Mouse (Mus musculus) lung, adult 2 months (tissue): ENCODE data around the gene Vpreb1. TPM values are rescaled to one million over a fixed set of nuclear protein-coding genes. Genes with fewer than 3 reads are reported as not detected.

Experiments used
- DNase-seq: peaks from one replicate; pipeline ENCODE4 v3.0.0; 2022
- H3K4me1 ChIP-seq: fragments of 200-500 bp; 2 replicates; pipeline ENCODE4 v1.6.1; 2011; ENCODE audit warnings: low read length; ENCODE audit not compliant: control insufficient read depth, insufficient read depth
- H3K4me3 ChIP-seq: fragments of 200-500 bp; replicated peaks from 2 replicates; pipeline ENCODE3; 2011; ENCODE audit warnings: low read depth, mild to moderate bottlenecking, control low read depth, low read length; ENCODE audit errors: extremely low read depth
- CTCF ChIP-seq: fragments of 200-500 bp; IDR thresholded peaks from 2 replicates; pipeline ENCODE4 v1.5.1; 2011; ENCODE audit warnings: mild to moderate bottlenecking, low read length, control low read depth; ENCODE audit not compliant: insufficient read depth
- POLR2A ChIP-seq: fragments of 200-500 bp; IDR thresholded peaks from 2 replicates; pipeline ENCODE4 v1.6.1; 2011; ENCODE audit warnings: low read depth, mild to moderate bottlenecking, control low read depth, low read length, borderline replicate concordance; ENCODE audit errors: extremely low read depth
- WGBS: fragments of 180-500 bp; shearing (Covaris S2); methylation state at CpG from one replicate; pipeline ENCODE4 v1.1.7; 2018; 5-methylcytosine and 5-hydroxymethylcytosine counted together
- polyA plus RNA-seq: library from polyadenylated mRNA; depleted of rRNA; stranded (reverse); fragments of >200 nt; gene quantifications from 2 replicates; pipeline ENCODE4 v1.2.3, GENCODE M21; 2012; rRNA removed

Vpreb1 gene
- polyA plus RNA-seq, 1 experiment: 7.2 TPM

DNA sequence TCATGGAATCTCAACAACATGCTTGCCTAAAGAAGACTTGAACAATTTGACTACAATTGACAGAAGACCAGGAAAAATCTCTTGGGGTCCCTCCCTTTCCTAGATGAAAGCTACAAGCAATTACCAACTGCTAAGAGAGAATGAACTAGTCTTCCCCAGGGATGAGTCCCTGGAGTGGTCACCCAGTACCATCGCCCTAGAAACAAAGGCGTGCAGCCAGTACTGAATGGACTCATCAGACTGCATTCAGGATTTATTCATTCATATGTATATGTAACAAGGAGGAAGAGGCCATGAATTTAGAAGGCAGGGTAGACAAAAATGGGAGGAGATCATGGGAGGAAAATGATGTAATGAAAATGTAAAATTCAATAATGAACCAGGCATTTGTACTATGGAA is 44.4 kb downstream of the Vpreb1 start:
- Histone ChIP-seq H3K4me3 (no peak overlapping the region), H3K4me1 (peaks cover 5% of the 10 kb centered on the region)
- DNase-seq: no peak
- TF ChIP-seq CTCF (no peak), POLR2A (no peak)
- 91% methylated on average over 2 of the region's 2 CpGs for whole genome bisulfite sequencing

DNA sequence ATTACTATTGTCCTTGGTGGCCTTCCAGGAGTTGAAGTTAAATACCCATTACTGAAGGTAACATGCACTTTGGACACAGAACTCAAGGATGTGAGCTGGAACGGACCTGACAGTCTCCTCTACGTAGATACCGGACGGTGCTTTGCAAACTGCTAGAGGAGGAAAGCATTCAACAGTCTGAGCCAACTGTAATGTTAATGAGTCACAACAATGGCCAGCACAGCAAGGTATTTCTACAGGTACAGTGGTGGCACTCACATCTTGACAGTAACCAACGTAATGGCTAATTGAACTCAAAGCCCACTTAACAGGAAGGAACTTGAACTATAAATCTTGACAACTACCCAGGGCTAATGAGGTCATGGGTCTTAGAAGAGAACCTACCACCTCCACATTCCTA is 45.2 kb downstream of the Vpreb1 start:
- TF ChIP-seq CTCF (no peak), POLR2A (no peak)
- DNase-seq: no peak
- H3K4me3 ChIP-seq: no peak overlapping the region
- peaks cover 5% of the 10 kb centered on the region for H3K4me1 ChIP-seq
- WGBS: 57% methylated on average over 5 of the region's 5 CpGs

Other genes with a start within 250 kb of the Vpreb1 start
- not detected in 2 replicates for gene Olfr19, start 194.4 kb downstream of the Vpreb1 start, polyA plus RNA-seq
- gene Spag6l, start 41.4 kb downstream of the Vpreb1 start, polyA plus RNA-seq: 5.7 and 5.8 TPM in 2 replicates
- 0.10 TPM in 1 of 2 replicates, not detected in the other for gene Igll1, start 6.9 kb downstream of the Vpreb1 start, polyA plus RNA-seq
- gene Top3b, start 107 bp downstream of the Vpreb1 start, polyA plus RNA-seq: 57.2 and 74.8 TPM in 2 replicates
- 40.4 and 46.2 TPM in 2 replicates for gene Ppm1f, start 25.6 kb upstream of the Vpreb1 start, polyA plus RNA-seq
- gene Mapk1, start 112.5 kb upstream of the Vpreb1 start, polyA plus RNA-seq: 44.2 and 61.0 TPM in 2 replicates
- 1.2 and 2.2 TPM in 2 replicates for gene Ypel1, start 198.9 kb upstream of the Vpreb1 start, polyA plus RNA-seq
- gene Ppil2, start 240.4 kb upstream of the Vpreb1 start, polyA plus RNA-seq: 66.5 and 74.0 TPM in 2 replicates